Mouse (Mus musculus): ENCODE results near the gene Myh13. TPM values are rescaled to one million over a fixed set of nuclear protein-coding genes. Genes with fewer than 3 reads are reported as not detected.

The Myh13 gene
- polyA plus RNA-seq, 1 experiment from 2014 or later, result 0.21 TPM

DNA sequence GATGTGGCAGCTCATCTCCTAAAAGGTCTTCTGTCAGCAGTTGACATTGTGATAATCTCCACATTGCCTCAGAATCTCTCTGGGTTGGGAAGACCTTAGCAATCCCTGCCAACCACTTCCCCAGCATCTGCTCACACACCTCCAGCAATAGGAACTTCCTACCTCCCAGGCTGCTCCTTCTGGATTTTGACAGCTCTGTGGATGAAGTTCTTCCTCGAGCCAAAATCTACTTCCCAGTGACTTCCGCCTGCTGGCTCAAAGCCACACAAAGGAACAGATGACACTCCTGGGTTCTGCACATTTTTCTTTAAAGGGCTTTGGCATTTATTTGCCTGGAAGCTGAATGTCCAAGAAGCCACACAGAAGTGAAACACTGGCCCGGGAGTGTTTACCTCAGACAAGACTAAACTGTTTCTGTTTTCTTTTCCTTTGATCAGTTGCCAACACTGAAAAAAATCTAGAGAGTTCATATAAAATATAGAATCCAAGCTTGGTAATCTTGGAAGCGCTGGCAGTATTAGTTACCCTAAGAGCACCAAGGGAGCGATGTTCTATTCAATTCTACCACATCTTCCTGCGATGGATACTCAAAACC, 93.0 kb downstream of the Myh13 start:
- no peak overlapping the region for H3K4me2 ChIP-seq
- WGBS, result 78% methylated on average over 6 of the region's 6 CpGs
- no peak overlapping the region for H3K27ac ChIP-seq (replicated peaks)
- H3K27me3 ChIP-seq, result no peaks in the 10 kb centered on the region
- no peak for ATAC-seq (ENCODE audit: low FRiP score, low read depth)
- no peak overlapping the region for H3K9ac ChIP-seq
- no peaks in the 10 kb centered on the region for H3K36me3 ChIP-seq
- H3K4me1 ChIP-seq (replicated peaks), result no peaks in the 10 kb centered on the region
- no peaks in the 10 kb centered on the region for H3K9me3 ChIP-seq
- no peak overlapping the region for H3K4me3 ChIP-seq

Other genes starting within 250 kb of the Myh13 start
- gene Myh3, start 243.4 kb upstream of the Myh13 start, polyA plus RNA-seq (2015; fragmentation: Nextera tagmentation; extraction: Ambion mirVana), result 0.39 and 0.59 TPM in 2 replicates
- gene Myh2, start 150.6 kb upstream of the Myh13 start, polyA plus RNA-seq (2015; fragmentation: Nextera tagmentation; extraction: Ambion mirVana), result 0.17 and 0.29 TPM in 2 replicates
- gene Myh1, start 121.6 kb upstream of the Myh13 start, polyA plus RNA-seq (2015; fragmentation: Nextera tagmentation; extraction: Ambion mirVana), result 0.12 TPM in 2 replicates
- gene Myh4, start 83.6 kb upstream of the Myh13 start, polyA plus RNA-seq (2015; fragmentation: Nextera tagmentation; extraction: Ambion mirVana), result 0.04 TPM in 1 of 2 replicates, not detected in the other
- 1.8 TPM in 2 replicates for gene Myh8, start 44.5 kb upstream of the Myh13 start, polyA plus RNA-seq (2015; fragmentation: Nextera tagmentation; extraction: Ambion mirVana)
- gene Gas7, start 133.8 kb downstream of the Myh13 start, polyA plus RNA-seq (2015; fragmentation: Nextera tagmentation; extraction: Ambion mirVana), result 26.6 and 27.0 TPM in 2 replicates

Data from hindbrain, embryonic 15.5 days (tissue).